Mouse (Mus musculus): ENCODE data around the gene Cnn1. TPM values are rescaled to one million over a fixed set of nuclear protein-coding genes. Genes with fewer than 3 reads are reported as not detected.

The Cnn1 gene
- polyA plus RNA-seq, 1 experiment from 2014 or later: 408 TPM

DNA sequence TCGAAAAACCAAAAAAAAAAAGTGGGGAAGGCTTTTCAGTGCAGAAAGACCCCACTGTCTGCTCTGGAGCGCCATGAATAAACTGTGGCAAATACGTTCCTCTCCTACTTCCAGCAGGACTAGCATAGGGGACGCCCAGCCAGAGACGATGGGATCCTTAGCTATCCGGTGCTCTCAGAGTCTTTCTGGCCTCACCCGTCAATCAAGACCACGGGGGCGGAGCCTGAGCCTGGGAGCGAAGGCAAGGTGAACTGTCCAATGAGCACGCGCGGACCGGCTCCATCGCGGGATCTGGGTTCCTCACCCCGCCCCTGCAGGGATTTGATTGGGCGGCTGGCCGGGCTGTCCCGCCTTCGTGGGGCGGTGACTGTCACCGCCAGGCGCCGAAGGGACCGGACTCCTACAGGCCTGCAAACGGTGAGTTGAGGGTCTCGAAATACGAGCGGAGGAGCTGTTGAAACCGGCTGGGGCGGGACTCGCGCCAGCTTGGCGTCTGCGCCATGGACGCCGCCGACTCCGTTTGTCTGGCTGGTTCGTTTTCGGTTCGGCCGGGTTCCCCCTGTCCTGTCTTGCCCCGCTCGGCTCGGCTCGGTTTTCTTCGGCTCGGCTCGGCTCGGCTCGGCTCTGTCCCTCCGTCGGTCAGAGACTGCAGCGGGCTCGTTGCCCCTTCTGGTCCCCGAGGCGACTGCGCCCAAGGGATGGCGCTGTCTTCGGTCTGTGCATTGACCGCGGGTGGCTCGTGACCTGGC, 57.7 kb downstream of the Cnn1 start, which contains the start of gene Pigyl:
TSS of gene Pigyl (plus strand) at position 350 of the 749 bp plus-strand sequence.
- DNase-seq (ENCODE audit: low read depth, low spot score): peak; percentile 84
- H3K27me3 ChIP-seq: no peaks in the 10 kb centered on the region
- in situ Hi-C loops (cut with MboI; ENCODE audit: low pct_unique_long_range_greater_than_20kb): loop anchor here (5.0 kb wide), 2 partner anchors 71 to 241 kb away; partner anchors contain the start of gene Zfp809
- ChIA-PET CTCF (interaction anchor here (0.9 to 1.2 kb wide), 2 partner anchors 13 to 84 kb away, joined by 4 to 9 read pairs; no protein-coding TSS in a partner anchor), POLR2A (interaction anchor here (0.6 kb wide), 2 partner anchors 68 to 158 kb away, joined by 3 to 4 read pairs; no protein-coding TSS in a partner anchor)
- peak; percentile 95 for ATAC-seq
- no peak for TF ChIP-seq CTCF (IDR thresholded peaks at IDR 0.05)

- CTCF ChIA-PET: no interaction called here
- no peak for DNase-seq (ENCODE audit: low read depth, low spot score)
- no peak for ATAC-seq
- in situ Hi-C loops (cut with MboI; ENCODE audit: low pct_unique_long_range_greater_than_20kb): loop anchor here (5.0 kb wide), 2 partner anchors 70 to 240 kb away; partner anchors contain the start of gene Zfp809
- POLR2A ChIA-PET: no interaction called here
- TF ChIP-seq CTCF (IDR thresholded peaks at IDR 0.05): no peak
- H3K27me3 ChIP-seq: no peaks in the 10 kb centered on the region
Observed at GRCm38 (mm10) chr9:22157516-22158265, 58.7 kb downstream of the Cnn1 start.

Other genes starting within 250 kb of the Cnn1 start
- 36.1 TPM for gene Dock6, start 246.6 kb upstream of the Cnn1 start, polyA plus RNA-seq (2021)
- 22.1 TPM for gene Rab3d, start 181.0 kb upstream of the Cnn1 start, polyA plus RNA-seq (2021)
- 12.2 TPM for gene Ccdc159, start 171.7 kb upstream of the Cnn1 start, polyA plus RNA-seq (2021)
- gene Tmem205, start 171.7 kb upstream of the Cnn1 start, polyA plus RNA-seq (2021): 54.8 TPM
- gene Plppr2, start 162.2 kb upstream of the Cnn1 start, polyA plus RNA-seq (2021): 22.1 TPM
- gene Swsap1, start 143.5 kb upstream of the Cnn1 start, polyA plus RNA-seq (2021): 14.0 TPM
- 8.5 TPM for gene Epor, start 135.7 kb upstream of the Cnn1 start, polyA plus RNA-seq (2021)
- gene Rgl3, start 109.8 kb upstream of the Cnn1 start, polyA plus RNA-seq (2021): 41.7 TPM
- gene Ccdc151, start 96.6 kb upstream of the Cnn1 start, polyA plus RNA-seq (2021): 7.5 TPM
- gene Prkcsh, start 96.4 kb upstream of the Cnn1 start, polyA plus RNA-seq (2021): 276 TPM
- gene Elavl3, start 47.2 kb upstream of the Cnn1 start, polyA plus RNA-seq (2021): 0.10 TPM
- not detected for gene Gm49318, start 28.0 kb upstream of the Cnn1 start, polyA plus RNA-seq (2021)
- 10.9 TPM for gene Zfp653, start 27.8 kb upstream of the Cnn1 start, polyA plus RNA-seq (2021)
- gene Ecsit, start 13.8 kb upstream of the Cnn1 start, polyA plus RNA-seq (2021): 44.3 TPM
- gene Elof1, start 18.0 kb downstream of the Cnn1 start, polyA plus RNA-seq (2021): 123 TPM
- not detected for gene Acp5, start 36.5 kb downstream of the Cnn1 start, polyA plus RNA-seq (2021)
- 72.3 TPM for gene Pigyl, start 57.6 kb downstream of the Cnn1 start, polyA plus RNA-seq (2021)
- gene Zfp872, start 88.9 kb downstream of the Cnn1 start, polyA plus RNA-seq (2021): not detected
- 32.9 TPM for gene Zfp809, start 126.5 kb downstream of the Cnn1 start, polyA plus RNA-seq (2021)
- gene Zfp599, start 160.7 kb downstream of the Cnn1 start, polyA plus RNA-seq (2021): 0.27 TPM
- gene Zfp810, start 208.4 kb downstream of the Cnn1 start, polyA plus RNA-seq (2021): 12.5 TPM